Mouse (Mus musculus) liver, embryonic 13.5 days (tissue): ENCODE data around the gene Daxx. TPM values are rescaled to one million over a fixed set of nuclear protein-coding genes. Genes with fewer than 3 reads are reported as not detected.

Source experiments
- ATAC-seq: fragments of 200-750 bp; cut with Nextera tagmentation; 2 replicates; pipeline ENCODE4 v1.8.0; 2017; ENCODE audit warnings: low read depth, mild to moderate bottlenecking, moderate number of reproducible peaks, moderate library complexity
- DNase-seq: peaks from one replicate; pipeline ENCODE4 v3.0.0; 2022
- H3K27ac ChIP-seq: fragments of 300-500 bp; sonication (generic); 2 replicates; pipeline ENCODE4 v1.5.1; 2015; ENCODE audit warnings: moderate library complexity, mild to moderate bottlenecking, inconsistent platforms
- H3K27me3 ChIP-seq: fragments of 300-500 bp; sonication (generic); 2 replicates; pipeline ENCODE4 v1.6.1; 2015; ENCODE audit warnings: mild to moderate bottlenecking, inconsistent platforms
- H3K36me3 ChIP-seq: fragments of 300-500 bp; sonication (generic); 2 replicates; pipeline ENCODE4 v1.6.1; 2015; ENCODE audit warnings: mild to moderate bottlenecking, inconsistent platforms
- H3K4me1 ChIP-seq: fragments of 300-500 bp; sonication (generic); replicated peaks from 2 replicates; pipeline ENCODE4 v1.6.1; 2015; ENCODE audit warnings: inconsistent platforms
- H3K4me2 ChIP-seq: fragments of 300-500 bp; sonication (generic); 2 replicates; pipeline ENCODE4 v1.6.1; 2015; ENCODE audit warnings: inconsistent platforms, mild to moderate bottlenecking, moderate library complexity
- H3K4me3 ChIP-seq: fragments of 300-500 bp; sonication (generic); replicated peaks from 2 replicates; pipeline ENCODE4 v1.5.1; 2015; ENCODE audit warnings: mild to moderate bottlenecking, inconsistent platforms
- H3K9ac ChIP-seq: fragments of 300-500 bp; sonication (generic); 2 replicates; pipeline ENCODE4 v1.6.1; 2015; ENCODE audit warnings: mild to moderate bottlenecking, inconsistent platforms
- H3K9me3 ChIP-seq: fragments of 300-500 bp; sonication (generic); replicated peaks from 2 replicates; pipeline ENCODE4 v1.6.1; 2016; ENCODE audit warnings: inconsistent platforms
- WGBS: fragments of 180-500 bp; shearing (Covaris S2); methylation state at CpG from one replicate; pipeline ENCODE4 v1.1.7; 2015; ENCODE audit not compliant: insufficient replicate concordance; 5-methylcytosine and 5-hydroxymethylcytosine counted together
- polyA plus RNA-seq: library from polyadenylated mRNA; unstranded; fragments of >200 nt; fragmentation: Nextera tagmentation; extraction: Ambion mirVana; gene quantifications from 2 replicates; pipeline ENCODE4 v1.2.1, GENCODE M21; 2015

Daxx gene
- polyA plus RNA-seq, 1 experiment from 2014 or later, result 25.5 TPM

- ATAC-seq (no peak), DNase-seq (no peak)
- 82% methylated on average over 21 of the region's 21 CpGs for WGBS
- Histone ChIP-seq H3K4me2 (no peak overlapping the region), H3K9ac (no peak overlapping the region), H3K27ac (no peak overlapping the region), H3K9me3 (no peaks in the 10 kb centered on the region), H3K36me3 (peaks cover 60% of the 10 kb centered on the region), H3K4me3 (no peak overlapping the region), H3K27me3 (no peaks in the 10 kb centered on the region), H3K4me1 (peaks cover 49% of the 10 kb centered on the region)
Measured at GRCm38 (mm10) chr17:33935422-33936055, 26.3 kb downstream of the Daxx start.

DNA sequence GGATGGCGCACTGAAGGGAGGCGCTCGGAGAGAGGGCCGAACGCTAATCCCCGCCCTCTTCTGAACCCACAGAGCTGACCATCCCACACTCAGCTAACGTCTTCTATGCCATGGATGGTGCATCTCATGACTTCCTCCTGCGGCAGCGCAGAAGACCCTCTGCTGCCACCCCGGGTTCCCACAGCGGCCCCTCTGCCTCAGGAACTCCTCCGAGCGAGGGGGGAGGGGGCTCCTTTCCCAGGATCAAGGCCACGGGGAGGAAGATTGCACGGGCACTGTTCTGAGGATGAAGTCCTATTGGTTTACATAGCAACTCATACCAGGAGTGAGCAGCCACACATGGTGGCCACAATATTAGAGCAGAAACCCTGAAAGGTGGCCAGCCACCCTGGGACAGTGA lies 27.8 kb downstream of the Daxx start:
- 85% methylated on average over 15 of the region's 15 CpGs for WGBS
- H3K4me1 ChIP-seq, result peaks cover 46% of the 10 kb centered on the region
- no peaks in the 10 kb centered on the region for H3K27me3 ChIP-seq
- H3K27ac ChIP-seq, result no peak overlapping the region
- H3K36me3 ChIP-seq, result peaks cover 61% of the 10 kb centered on the region
- no peak overlapping the region for H3K9ac ChIP-seq
- H3K4me2 ChIP-seq, result no peak overlapping the region
- no peak for ATAC-seq
- DNase-seq, result no peak
- no peaks in the 10 kb centered on the region for H3K9me3 ChIP-seq
- H3K4me3 ChIP-seq, result no peak overlapping the region

- no peak for DNase-seq
- peaks cover 61% of the 10 kb centered on the region for H3K36me3 ChIP-seq
- peaks cover 38% of the 10 kb centered on the region for H3K4me1 ChIP-seq
- no peak for ATAC-seq
- H3K27me3 ChIP-seq, result no peaks in the 10 kb centered on the region
- no peaks in the 10 kb centered on the region for H3K9me3 ChIP-seq
- H3K4me3 ChIP-seq, result peak overlapping the region; percentile 79
- peak overlapping the region; percentile 86 for H3K9ac ChIP-seq
- peak overlapping the region; percentile 84 for H3K4me2 ChIP-seq
- WGBS, result 67% methylated on average over 11 of the region's 11 CpGs
- H3K27ac ChIP-seq, result peak overlapping the region; percentile 70; the same call in 1 of the 2 replicates
Measured at GRCm38 (mm10) chr17:33938783-33939182, 29.6 kb downstream of the Daxx start.

GRCm38 (mm10) chr17:33940206-33940805 lies 31.1 kb downstream of the Daxx start, which contains the start of the genes Pfdn6 and Wdr46:
Gene Pfdn6 (minus strand): TSS chr17:33940343.
Gene Wdr46 (plus strand): TSS chr17:33940660.
- peak within 1 kb of the TSS; percentile 70 for H3K27ac ChIP-seq
- no peaks in the 10 kb centered on the region for H3K27me3 ChIP-seq
- H3K4me2 ChIP-seq, result peak within 1 kb of the TSS; percentile 84
- peak within 1 kb of the TSS; percentile 79 for H3K4me3 ChIP-seq
- no peaks in the 10 kb centered on the region for H3K9me3 ChIP-seq
- ATAC-seq, result peak; percentile 87
- WGBS, result under 1% methylated on average over 36 of the region's 36 CpGs
- peak within 1 kb of the TSS; percentile 86 for H3K9ac ChIP-seq
- peaks cover 66% of the 10 kb centered on the region for H3K36me3 ChIP-seq
- DNase-seq, result peak; percentile 85
- H3K4me1 ChIP-seq, result peaks cover 36% of the 10 kb centered on the region

DNA sequence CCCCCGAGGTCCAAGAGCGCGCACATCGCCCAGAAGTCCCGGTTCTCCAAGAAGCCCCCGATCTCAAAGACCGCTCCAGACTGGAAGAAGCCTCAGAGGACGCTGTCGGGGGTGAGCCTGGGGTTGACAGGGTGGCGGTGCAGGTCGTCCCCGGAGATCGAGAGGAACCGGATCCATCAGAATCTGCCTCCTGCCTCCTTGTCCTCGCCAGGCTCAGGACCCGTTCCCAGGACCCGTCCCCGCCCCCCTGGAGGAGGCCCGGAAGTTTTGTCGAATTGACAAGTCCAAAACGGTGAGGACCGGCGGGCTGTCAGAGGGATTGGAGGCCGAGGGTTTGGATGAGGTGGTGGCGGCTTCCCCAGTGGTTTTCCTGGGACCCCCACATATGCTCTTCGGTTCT lies 31.8 kb downstream of the Daxx start:
- ATAC-seq, result peak; percentile 14; the same call in 1 of the 2 replicates
- Histone ChIP-seq H3K27ac (peak overlapping the region; percentile 16; the same call in 1 of the 2 replicates), H3K9ac (peak overlapping the region; percentile 86), H3K9me3 (no peaks in the 10 kb centered on the region), H3K4me2 (peak overlapping the region; percentile 84), H3K4me3 (peak overlapping the region; percentile 79), H3K27me3 (no peaks in the 10 kb centered on the region), H3K36me3 (peaks cover 67% of the 10 kb centered on the region), H3K4me1 (peaks cover 31% of the 10 kb centered on the region)
- DNase-seq, result no peak
- under 1% methylated on average over 26 of the region's 26 CpGs for WGBS

GRCm38 (mm10) chr17:33941381-33941780 lies 32.2 kb downstream of the Daxx start:
- 0 out of 2 replicates have a peak overlapping the region, but pooled peaks have one; percentile 16 for H3K27ac ChIP-seq
- H3K9ac ChIP-seq, result peak overlapping the region; percentile 86
- WGBS, result 38% methylated on average over 19 of the region's 19 CpGs
- peak overlapping the region; percentile 84 for H3K4me2 ChIP-seq
- H3K4me1 ChIP-seq, result peaks cover 31% of the 10 kb centered on the region
- H3K36me3 ChIP-seq, result peaks cover 70% of the 10 kb centered on the region
- H3K4me3 ChIP-seq, result peak overlapping the region; percentile 79
- no peak for ATAC-seq
- H3K27me3 ChIP-seq, result no peaks in the 10 kb centered on the region
- H3K9me3 ChIP-seq, result no peaks in the 10 kb centered on the region
- no peak for DNase-seq

- Histone ChIP-seq H3K4me1 (peaks cover 38% of the 10 kb centered on the region), H3K4me3 (no peak overlapping the region), H3K27ac (no peak overlapping the region), H3K36me3 (peaks cover 67% of the 10 kb centered on the region), H3K27me3 (no peaks in the 10 kb centered on the region), H3K4me2 (no peak overlapping the region), H3K9me3 (no peaks in the 10 kb centered on the region), H3K9ac (no peak overlapping the region)
- ATAC-seq (no peak), DNase-seq (no peak)
- 87% methylated on average over 15 of the region's 15 CpGs for WGBS
Measured at GRCm38 (mm10) chr17:33943454-33943853, 34.2 kb downstream of the Daxx start.

- H3K9ac ChIP-seq, result no peak overlapping the region
- no peak overlapping the region for H3K4me3 ChIP-seq
- no peaks in the 10 kb centered on the region for H3K9me3 ChIP-seq
- DNase-seq (no peak), ATAC-seq (no peak)
- peak overlapping the region; percentile 11; the same call in 1 of the 2 replicates for H3K27ac ChIP-seq
- H3K27me3 ChIP-seq, result no peaks in the 10 kb centered on the region
- H3K4me2 ChIP-seq, result no peak overlapping the region
- peaks cover 50% of the 10 kb centered on the region for H3K4me1 ChIP-seq
- WGBS, result 63% methylated on average over 10 of the region's 10 CpGs
- H3K36me3 ChIP-seq, result peaks cover 84% of the 10 kb centered on the region
Measured at GRCm38 (mm10) chr17:33947430-33948089, 38.3 kb downstream of the Daxx start.

DNA sequence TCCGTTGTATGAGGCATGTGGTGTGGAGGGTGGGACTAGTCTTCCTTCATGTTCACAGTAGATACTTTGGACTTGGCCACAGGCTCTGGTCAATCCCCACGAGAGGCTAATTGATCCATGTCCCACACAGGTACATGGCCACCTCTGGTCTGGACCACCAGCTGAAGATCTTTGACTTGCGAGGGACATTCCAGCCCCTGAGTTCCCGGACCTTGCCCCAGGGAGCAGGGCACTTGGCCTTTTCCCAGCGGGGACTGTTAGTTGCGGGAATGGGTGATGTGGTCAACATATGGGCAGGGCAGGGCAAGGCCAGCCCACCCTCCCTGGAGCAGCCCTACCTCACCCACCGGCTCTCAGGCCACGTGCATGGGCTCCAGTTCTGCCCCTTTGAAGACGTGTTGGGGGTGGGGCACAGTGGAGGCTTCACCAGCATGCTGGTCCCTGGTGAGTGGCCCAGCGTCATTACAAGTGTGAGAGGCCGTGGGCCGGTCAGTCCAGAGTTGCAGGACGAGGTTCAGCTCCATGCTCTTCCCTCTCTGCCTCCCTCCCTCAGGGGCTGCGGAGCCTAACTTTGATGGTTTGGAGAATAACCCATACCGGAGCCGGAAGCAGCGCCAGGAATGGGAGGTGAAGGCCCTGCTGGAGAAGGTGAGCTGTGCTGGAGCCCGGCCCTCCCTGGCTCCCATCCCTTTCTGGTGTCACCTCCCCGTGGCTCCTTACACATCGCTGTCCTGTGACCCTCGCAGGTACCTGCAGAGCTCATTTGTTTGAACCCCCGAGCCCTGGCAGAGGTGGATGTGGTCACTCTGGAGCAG lies 39.1 kb downstream of the Daxx start:
- Histone ChIP-seq H3K27me3 (no peaks in the 10 kb centered on the region), H3K4me3 (no peak overlapping the region), H3K4me2 (no peak overlapping the region), H3K9me3 (no peaks in the 10 kb centered on the region), H3K36me3 (peaks cover 84% of the 10 kb centered on the region), H3K27ac (0 out of 2 replicates have a peak overlapping the region, but pooled peaks have one; percentile 11), H3K9ac (no peak overlapping the region), H3K4me1 (peaks cover 57% of the 10 kb centered on the region)
- DNase-seq (no peak), ATAC-seq (no peak)
- 83% methylated on average over 22 of the region's 22 CpGs for WGBS

GRCm38 (mm10) chr17:33948905-33949537 lies 39.8 kb downstream of the Daxx start:
- ATAC-seq, result no peak
- no peak overlapping the region for H3K4me2 ChIP-seq
- DNase-seq, result no peak
- peaks cover 84% of the 10 kb centered on the region for H3K36me3 ChIP-seq
- H3K9me3 ChIP-seq, result no peaks in the 10 kb centered on the region
- H3K27me3 ChIP-seq, result no peaks in the 10 kb centered on the region
- H3K27ac ChIP-seq, result no peak overlapping the region
- 81% methylated on average over 19 of the region's 19 CpGs for WGBS
- H3K4me3 ChIP-seq, result no peak overlapping the region
- 0 out of 2 replicates have a peak overlapping the region, but pooled peaks have one; percentile 9 for H3K9ac ChIP-seq
- H3K4me1 ChIP-seq, result peaks cover 65% of the 10 kb centered on the region
